Mouse (Mus musculus): ENCODE measurements at regions not wholly inside any gene's neighbourhood (a gene's known extent, or its start where the extent isn't known, plus 50 kb on each side); places are given as distances from the start of the nearest gene placed in this dataset.
A peak's percentile ranks its signal among the peaks of the same experiment; 100 is the strongest.

DNA sequence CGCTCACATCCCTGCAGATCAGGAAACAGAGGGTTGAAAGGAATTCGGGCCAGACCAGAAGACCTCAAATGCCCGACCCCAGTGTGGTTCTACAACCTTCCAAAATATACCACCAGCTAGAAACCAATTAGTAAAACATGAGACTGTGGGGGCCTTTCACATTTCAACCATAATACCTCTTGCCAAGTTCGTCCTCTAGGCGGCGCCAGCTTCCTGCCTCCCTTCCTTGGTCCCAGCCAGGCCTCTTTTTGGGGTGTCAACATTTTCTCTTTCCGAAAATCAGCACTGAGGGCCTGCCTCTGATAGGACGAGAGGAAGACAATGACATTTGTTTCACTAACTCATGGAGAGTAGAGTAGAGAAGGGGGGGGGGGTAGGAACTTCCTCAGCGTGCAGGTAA is 55.5 kb upstream of the Aff3 start:
- no peaks in the 10 kb centered on the region for H3K9me3 ChIP-seq (ENCODE audit: low read length)
- ATAC-seq (no peak), DNase-seq (no peak)
- no peaks in the 10 kb centered on the region for H3K4me1 ChIP-seq (ENCODE audit: insufficient read depth)
- no peak overlapping the region for H3K4me2 ChIP-seq (ENCODE audit: low read depth)
- no peak overlapping the region for H3K4me3 ChIP-seq (ENCODE audit: low read depth, low read length)
- no peak overlapping the region for H3K27ac ChIP-seq (ENCODE audit: low read depth, low read length)
- H3K36me3 ChIP-seq (ENCODE audit: insufficient read depth): no peaks in the 10 kb centered on the region
- no peak overlapping the region for H3K9ac ChIP-seq
- no peaks in the 10 kb centered on the region for H3K27me3 ChIP-seq (ENCODE audit: insufficient read depth, low read length)
- 49% methylated on average over 9 of the region's 9 CpGs for WGBS
- TF ChIP-seq CTCF (IDR thresholded peaks at IDR 0.05; ENCODE audit: low read depth): 0 out of 2 replicates have a peak, but pooled peaks have one; percentile 28

DNA sequence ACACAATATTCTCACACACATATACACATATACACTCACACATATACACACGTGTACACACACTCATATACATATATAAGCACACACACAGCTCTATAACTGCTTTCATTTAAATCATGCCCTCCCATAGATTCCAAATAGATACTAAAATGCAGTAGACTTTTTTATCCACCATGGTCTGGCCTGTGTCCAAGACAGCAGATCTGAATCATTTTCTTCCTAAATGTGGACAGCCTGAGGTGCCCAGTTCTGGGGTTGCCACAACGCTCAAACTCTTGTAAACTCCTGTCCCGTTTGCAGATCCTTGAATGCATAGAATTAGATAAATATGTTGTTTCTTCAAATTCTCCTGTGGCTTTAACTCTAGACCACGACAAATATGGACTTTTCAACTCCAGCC is 50.9 kb upstream of the Aff3 start:
- no peaks in the 10 kb centered on the region for H3K9me3 ChIP-seq (ENCODE audit: low read length)
- H3K27me3 ChIP-seq (ENCODE audit: insufficient read depth, low read length): no peaks in the 10 kb centered on the region
- no peak for TF ChIP-seq CTCF (IDR thresholded peaks at IDR 0.05; ENCODE audit: low read depth)
- H3K4me1 ChIP-seq (ENCODE audit: insufficient read depth): no peaks in the 10 kb centered on the region
- no peak overlapping the region for H3K9ac ChIP-seq
- ATAC-seq (no peak), DNase-seq (no peak)
- no peak overlapping the region for H3K4me3 ChIP-seq (ENCODE audit: low read depth, low read length)
- H3K27ac ChIP-seq (ENCODE audit: low read depth, low read length): no peak overlapping the region
- no peaks in the 10 kb centered on the region for H3K36me3 ChIP-seq (ENCODE audit: insufficient read depth)
- 79% methylated on average over 4 of the region's 4 CpGs for WGBS
- no peak overlapping the region for H3K4me2 ChIP-seq (ENCODE audit: low read depth)

Data from forebrain, postnatal 0 days (tissue).